Mouse (Mus musculus): ENCODE measurements around the gene Nr2c2.

DNA sequence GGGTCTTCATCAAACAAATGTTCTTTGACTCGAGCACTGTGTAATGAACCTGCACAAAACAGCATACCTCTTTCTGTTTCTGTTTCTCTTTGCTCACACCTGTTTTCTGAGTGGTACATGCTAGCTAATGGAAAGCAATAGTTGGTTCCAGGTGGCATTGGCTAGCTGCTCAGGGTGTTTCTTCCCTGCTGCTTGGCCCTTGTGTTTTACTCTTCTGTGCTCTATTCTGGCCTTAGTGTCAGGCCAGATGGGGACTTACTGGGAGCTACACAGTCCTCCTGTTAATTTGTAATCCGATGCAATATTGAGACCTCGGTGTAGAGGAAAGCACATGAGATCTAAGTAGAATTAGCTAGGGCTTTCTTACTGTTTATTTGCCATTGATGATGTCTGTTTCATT is 67.6 kb downstream of the Nr2c2 start:
- no peak for TF ChIP-seq CTCF (conservative IDR thresholded peaks at IDR 0.05; ENCODE audit: low read length)
- TF ChIP-seq POU5F1 (IDR thresholded peaks at IDR 0.05; ENCODE audit: borderline replicate concordance, low read length): no peak
